Mouse (Mus musculus) midbrain, embryonic 16.5 days (tissue): ENCODE measurements around the gene Cxcr2. TPM values are rescaled to one million over a fixed set of nuclear protein-coding genes. Genes with fewer than 3 reads are reported as not detected.

Experiments
- ATAC-seq: fragments of 200-750 bp; cut with Nextera tagmentation; 2 replicates; pipeline ENCODE4 v1.8.0; 2017; ENCODE audit warnings: moderate TSS enrichment
- H3K27ac ChIP-seq: fragments of 300-500 bp; sonication (generic); 2 replicates; pipeline ENCODE4 v1.5.1; 2014; ENCODE audit warnings: mild to moderate bottlenecking, low read length, mixed read lengths
- H3K27me3 ChIP-seq: fragments of 300-500 bp; sonication (generic); 2 replicates; pipeline ENCODE4 v1.6.1; 2014; ENCODE audit warnings: low read depth, low read length, mixed read lengths; ENCODE audit not compliant: control insufficient read depth, insufficient read depth
- H3K36me3 ChIP-seq: fragments of 300-500 bp; sonication (generic); 2 replicates; pipeline ENCODE4 v1.6.1; 2014; ENCODE audit warnings: mild to moderate bottlenecking, low read length, moderate library complexity, mixed read lengths; ENCODE audit not compliant: control insufficient read depth, insufficient read depth
- H3K4me1 ChIP-seq: fragments of 300-500 bp; sonication (generic); 2 replicates; pipeline ENCODE4 v1.6.1; 2014; ENCODE audit warnings: mild to moderate bottlenecking, low read length, mixed read lengths; ENCODE audit not compliant: control insufficient read depth, insufficient read depth
- H3K4me2 ChIP-seq: fragments of 300-500 bp; sonication (generic); 2 replicates; pipeline ENCODE4 v1.6.1; 2014; ENCODE audit warnings: mild to moderate bottlenecking, low read length, mixed read lengths
- H3K4me3 ChIP-seq: fragments of 300-500 bp; sonication (generic); 2 replicates; pipeline ENCODE4 v1.5.1; 2014; ENCODE audit warnings: low read depth, mild to moderate bottlenecking, low read length, moderate library complexity, mixed read lengths
- H3K9ac ChIP-seq: fragments of 300-500 bp; sonication (generic); 2 replicates; pipeline ENCODE4 v1.6.1; 2014; ENCODE audit warnings: low read depth, low read length, mixed read lengths
- H3K9me3 ChIP-seq: fragments of 300-500 bp; sonication (generic); replicated peaks from 2 replicates; pipeline ENCODE4 v1.6.1; 2014; ENCODE audit warnings: mild to moderate bottlenecking, low read length, mixed read lengths; ENCODE audit not compliant: control insufficient read depth, poor library complexity, severe bottlenecking
- WGBS: fragments of 180-500 bp; shearing (Covaris S2); extraction: QIAGEN DNeasy Blood & Tissue Kit; methylation state at CpG from one replicate; pipeline ENCODE4 v1.1.7; 2014; 5-methylcytosine and 5-hydroxymethylcytosine counted together
- polyA plus RNA-seq: library from polyadenylated mRNA; unstranded; fragments of >200 nt; fragmentation: Nextera tagmentation; extraction: Ambion mirVana; gene quantifications from 2 replicates; pipeline ENCODE4 v1.2.1, GENCODE M21; 2015

Cxcr2 gene
- polyA plus RNA-seq, 1 experiment from 2014 or later: 0.08 TPM

GRCm38 (mm10) chr1:74132011-74132410 lies 21.8 kb upstream of the Cxcr2 start:
- H3K36me3 ChIP-seq: no peaks in the 10 kb centered on the region

DNA sequence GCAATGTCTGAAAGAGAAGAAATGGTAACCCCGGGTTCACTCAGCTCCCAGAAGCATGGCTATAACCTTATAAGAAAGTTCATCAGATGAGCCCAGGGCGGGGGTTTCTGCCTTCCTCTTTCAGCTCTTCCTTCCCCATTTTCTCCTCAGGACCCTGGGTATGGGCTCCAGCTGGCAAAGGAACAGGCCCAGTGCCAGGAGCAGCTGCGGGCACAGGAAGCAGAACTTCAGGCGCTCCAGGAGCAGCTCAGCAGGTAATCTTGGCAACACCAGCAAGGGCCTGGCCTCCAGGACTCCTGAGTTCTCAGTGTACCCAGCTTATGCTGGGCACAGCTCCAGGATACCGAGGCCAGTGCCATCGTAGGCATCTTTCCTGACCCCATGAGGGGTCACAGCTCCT lies 19.8 kb upstream of the Cxcr2 start:
- no peak overlapping the region for H3K9ac ChIP-seq
- 76% methylated on average over 6 of the region's 6 CpGs for WGBS
- H3K4me1 ChIP-seq: no peaks in the 10 kb centered on the region
- no peak for ATAC-seq
- no peaks in the 10 kb centered on the region for H3K9me3 ChIP-seq
- no peaks in the 10 kb centered on the region for H3K27me3 ChIP-seq
- H3K36me3 ChIP-seq: no peaks in the 10 kb centered on the region
- H3K4me2 ChIP-seq: no peak overlapping the region
- H3K27ac ChIP-seq: no peak overlapping the region
- H3K4me3 ChIP-seq: no peak overlapping the region

More at GRCm38 (mm10) chr1:74132011-74132410, 21.8 kb upstream of the Cxcr2 start:
- ATAC-seq: no peak
- Histone ChIP-seq H3K9me3 (no peaks in the 10 kb centered on the region), H3K27me3 (no peaks in the 10 kb centered on the region), H3K4me1 (no peaks in the 10 kb centered on the region), H3K4me2 (no peak overlapping the region), H3K9ac (no peak overlapping the region), H3K4me3 (no peak overlapping the region), H3K27ac (no peak overlapping the region)
- WGBS: 75% methylated on average over 3 of the region's 3 CpGs

- WGBS: 86% methylated on average over 6 of the region's 6 CpGs
- no peaks in the 10 kb centered on the region for H3K4me1 ChIP-seq
- no peak for ATAC-seq
- H3K9me3 ChIP-seq: no peaks in the 10 kb centered on the region
- no peaks in the 10 kb centered on the region for H3K36me3 ChIP-seq
- no peak overlapping the region for H3K9ac ChIP-seq
- H3K4me3 ChIP-seq: no peak overlapping the region
- no peak overlapping the region for H3K27ac ChIP-seq
- no peak overlapping the region for H3K4me2 ChIP-seq
- H3K27me3 ChIP-seq: no peaks in the 10 kb centered on the region
Measured at GRCm38 (mm10) chr1:74135326-74135950, 18.4 kb upstream of the Cxcr2 start.

DNA sequence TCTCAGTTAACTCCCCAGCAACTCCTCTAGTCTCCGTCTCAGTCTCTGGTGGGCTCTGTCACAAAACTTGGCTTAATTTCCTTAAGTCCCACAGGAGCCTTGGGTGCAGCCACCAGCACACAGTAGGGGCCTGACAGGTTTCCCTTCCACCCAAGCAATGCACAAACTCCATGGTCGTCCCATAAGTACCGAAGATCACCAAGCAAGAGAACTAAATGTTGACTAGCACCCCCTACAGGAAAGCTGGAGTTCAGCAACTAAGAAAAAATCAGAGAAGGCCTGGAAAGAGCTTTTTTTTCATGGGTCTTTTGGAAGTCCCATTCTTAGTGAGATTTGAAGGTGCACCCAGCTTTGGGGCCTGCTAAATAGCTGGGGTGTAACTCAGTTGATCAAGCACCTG lies 14.4 kb upstream of the Cxcr2 start:
- Histone ChIP-seq H3K4me1 (no peaks in the 10 kb centered on the region), H3K4me2 (no peak overlapping the region), H3K4me3 (no peak overlapping the region), H3K9me3 (no peaks in the 10 kb centered on the region), H3K36me3 (no peaks in the 10 kb centered on the region), H3K27me3 (no peaks in the 10 kb centered on the region), H3K27ac (no peak overlapping the region), H3K9ac (no peak overlapping the region)
- 59% methylated on average over 3 of the region's 3 CpGs for WGBS
- no peak for ATAC-seq

- WGBS: 76% methylated on average over 8 of the region's 8 CpGs
- ATAC-seq: no peak
Measured at GRCm38 (mm10) chr1:74141781-74142180, 12.0 kb upstream of the Cxcr2 start.

DNA sequence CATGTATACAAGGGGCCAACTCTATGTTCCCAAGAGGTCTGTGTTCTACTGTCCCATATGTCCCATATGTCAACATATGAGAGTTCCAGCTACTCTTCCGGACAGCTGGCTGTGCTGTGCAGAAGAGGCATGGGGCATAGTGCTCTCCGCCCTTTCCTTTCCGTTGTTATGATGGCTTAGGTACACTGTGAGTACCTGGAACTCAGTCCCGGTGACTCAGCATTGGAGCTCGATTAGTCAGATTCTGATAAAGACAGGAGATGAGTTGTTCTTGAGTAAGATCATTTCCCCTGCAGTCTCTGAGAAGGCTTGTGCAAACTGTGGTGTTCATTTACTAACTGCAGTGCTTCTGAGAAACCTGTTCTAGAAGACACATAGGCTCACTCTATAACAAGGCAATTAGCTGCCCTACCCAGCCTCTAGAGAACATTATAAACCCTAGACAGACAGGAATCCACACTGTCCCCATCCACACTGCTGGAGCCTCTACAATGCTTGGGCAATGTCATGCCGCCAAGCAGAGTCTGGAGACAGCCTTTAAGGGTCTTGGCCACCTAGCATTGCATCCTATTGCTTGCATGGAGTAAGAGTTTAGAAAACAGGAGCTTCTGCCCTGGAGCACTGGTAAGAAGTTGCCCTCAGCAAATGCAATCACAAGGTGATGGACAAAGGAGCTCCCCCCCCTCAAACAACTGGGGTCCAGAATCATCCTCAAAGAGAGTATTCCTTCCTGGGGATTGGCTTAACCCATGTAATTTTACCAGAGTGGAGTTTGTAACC lies 4.5 kb upstream of the Cxcr2 start:
- H3K27me3 ChIP-seq: no peaks in the 10 kb centered on the region
- H3K4me3 ChIP-seq: no peak overlapping the region
- ATAC-seq: no peak
- WGBS: 92% methylated on average over 6 of the region's 6 CpGs
- H3K9me3 ChIP-seq: no peaks in the 10 kb centered on the region
- H3K36me3 ChIP-seq: no peaks in the 10 kb centered on the region
- H3K4me2 ChIP-seq: no peak overlapping the region
- H3K9ac ChIP-seq: no peak overlapping the region
- H3K4me1 ChIP-seq: no peaks in the 10 kb centered on the region
- H3K27ac ChIP-seq: no peak overlapping the region

More at GRCm38 (mm10) chr1:74141781-74142180, 12.0 kb upstream of the Cxcr2 start:
- no peaks in the 10 kb centered on the region for H3K27me3 ChIP-seq
- no peak overlapping the region for H3K4me3 ChIP-seq
- H3K4me1 ChIP-seq: no peaks in the 10 kb centered on the region
- no peak overlapping the region for H3K4me2 ChIP-seq
- H3K9me3 ChIP-seq: no peaks in the 10 kb centered on the region
- H3K27ac ChIP-seq: no peak overlapping the region
- no peak overlapping the region for H3K9ac ChIP-seq
- H3K36me3 ChIP-seq: no peaks in the 10 kb centered on the region

GRCm38 (mm10) chr1:74150101-74150500 lies 3.7 kb upstream of the Cxcr2 start:
- no peak overlapping the region for H3K27ac ChIP-seq
- 72% methylated on average over 3 of the region's 3 CpGs for WGBS

DNA sequence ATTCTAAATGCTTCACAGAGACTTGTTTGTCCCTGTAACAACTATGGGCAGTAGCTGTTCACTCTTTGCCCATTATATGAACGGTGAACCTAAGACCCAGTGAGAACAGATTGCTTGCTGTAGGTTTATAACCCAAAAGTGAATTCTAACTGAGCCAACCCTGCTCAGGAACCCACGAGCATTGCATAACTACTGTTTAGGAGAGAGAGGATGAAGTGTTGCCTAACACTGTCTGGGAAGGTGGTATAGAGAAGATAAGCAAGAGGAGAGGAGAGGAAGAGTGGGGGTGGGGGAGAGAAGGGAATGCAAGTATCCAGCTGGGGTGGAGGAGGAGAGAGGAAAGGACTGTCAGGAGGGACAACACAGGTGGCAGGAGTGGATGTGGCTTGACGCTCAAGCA lies 2.7 kb upstream of the Cxcr2 start:
- WGBS: 85% methylated on average over 3 of the region's 3 CpGs
- no peak overlapping the region for H3K4me2 ChIP-seq
- no peaks in the 10 kb centered on the region for H3K9me3 ChIP-seq
- no peaks in the 10 kb centered on the region for H3K36me3 ChIP-seq
- no peak overlapping the region for H3K4me3 ChIP-seq
- no peak overlapping the region for H3K9ac ChIP-seq
- no peaks in the 10 kb centered on the region for H3K27me3 ChIP-seq
- ATAC-seq: no peak
- H3K27ac ChIP-seq: no peak overlapping the region
- no peaks in the 10 kb centered on the region for H3K4me1 ChIP-seq

More at GRCm38 (mm10) chr1:74150101-74150500, 3.7 kb upstream of the Cxcr2 start:
- Histone ChIP-seq H3K36me3 (no peaks in the 10 kb centered on the region), H3K9ac (no peak overlapping the region), H3K9me3 (no peaks in the 10 kb centered on the region), H3K4me1 (no peaks in the 10 kb centered on the region), H3K4me3 (no peak overlapping the region), H3K27me3 (no peaks in the 10 kb centered on the region), H3K4me2 (no peak overlapping the region)
- no peak for ATAC-seq

DNA sequence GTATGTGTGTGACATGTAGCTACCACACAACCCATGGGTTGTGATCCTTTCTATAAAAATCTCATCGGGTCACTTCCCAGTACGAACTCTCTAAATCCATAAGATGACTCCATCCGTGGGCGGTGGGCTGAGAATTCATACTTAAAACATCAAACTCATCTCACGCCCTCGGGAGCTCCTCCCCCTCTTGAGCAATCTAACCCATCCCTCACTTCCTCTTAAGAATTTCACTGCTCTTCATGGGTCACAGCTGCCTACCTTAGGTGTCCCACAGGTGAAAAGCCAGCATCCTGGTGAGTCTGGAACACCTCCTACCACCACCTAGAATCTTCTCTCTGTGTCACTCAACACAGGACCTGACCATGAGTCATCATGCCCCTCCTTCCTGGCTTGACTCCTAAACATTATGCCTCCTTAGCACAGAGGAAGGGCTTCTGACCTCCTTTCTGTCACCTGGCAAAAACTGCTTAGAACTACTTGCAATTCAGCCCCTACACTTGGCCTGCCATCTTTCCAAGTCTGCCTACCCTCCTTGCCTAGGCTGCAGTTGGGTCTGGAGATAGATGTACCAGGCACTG lies 1.7 kb downstream of the Cxcr2 start:
- Histone ChIP-seq H3K27ac (no peak overlapping the region), H3K4me2 (no peak overlapping the region), H3K9me3 (no peaks in the 10 kb centered on the region), H3K4me1 (no peaks in the 10 kb centered on the region), H3K27me3 (no peaks in the 10 kb centered on the region), H3K9ac (no peak overlapping the region), H3K36me3 (no peaks in the 10 kb centered on the region), H3K4me3 (no peak overlapping the region)
- no peak for ATAC-seq
- 92% methylated on average over 6 of the region's 6 CpGs for WGBS
